Mouse (Mus musculus) olfactory bulb, adult 2 months (tissue): Measurements from ENCODE around the gene Vsig10l.

ENCODE experiments used
- CTCF ChIP-seq: fragments of 200-500 bp; IDR thresholded peaks from 2 replicates; pipeline ENCODE4 v1.5.1; 2012; ENCODE audit warnings: low read depth, mild to moderate bottlenecking, low read length, moderate library complexity; ENCODE audit not compliant: insufficient read depth
- POLR2A ChIP-seq: fragments of 200-500 bp; IDR thresholded peaks from 2 replicates; pipeline ENCODE4 v1.6.1; 2012; ENCODE audit warnings: mild to moderate bottlenecking, low read depth, low read length, moderate library complexity; ENCODE audit not compliant: insufficient read depth

GRCm38 (mm10) chr7:43481191-43481590, 18.2 kb downstream of the Vsig10l start:
- no peak for TF ChIP-seq POLR2A
- no peak for TF ChIP-seq CTCF
